Mouse (Mus musculus): ENCODE measurements around the gene Ano4. TPM values are rescaled to one million over a fixed set of nuclear protein-coding genes. Genes with fewer than 3 reads are reported as not detected.
A peak's percentile ranks its signal among the peaks of the same experiment; 100 is the strongest.

The Ano4 gene
- polyA plus RNA-seq, 1 experiment = not detected

GRCm38 (mm10) chr10:89329806-89330205, 14.8 kb downstream of the Ano4 start:
- Histone ChIP-seq H3ac (ENCODE audit: control insufficient read depth, insufficient read length) (no peak overlapping the region), H3K4me3 (no peak overlapping the region), H3K79me2 (ENCODE audit: control insufficient read depth, insufficient read depth) (no peaks in the 10 kb centered on the region), H3K36me3 (ENCODE audit: control insufficient read depth, insufficient read depth) (no peaks in the 10 kb centered on the region), H3K4me2 (ENCODE audit: low read depth) (no peak overlapping the region), H3K27me3 (ENCODE audit: control insufficient read depth, insufficient read depth, insufficient read length) (no peaks in the 10 kb centered on the region)
- no peak for TF ChIP-seq E2F4 (IDR thresholded peaks at IDR 0.05; ENCODE audit: insufficient read depth)
- no peak for TF ChIP-seq MAX (IDR thresholded peaks at IDR 0.05; ENCODE audit: low read depth)

GRCm38 (mm10) chr10:89328876-89329275, 15.7 kb downstream of the Ano4 start:
- no peaks in the 10 kb centered on the region for H3K36me3 ChIP-seq (ENCODE audit: control insufficient read depth, insufficient read depth)
- H3K27me3 ChIP-seq (ENCODE audit: control insufficient read depth, insufficient read depth, insufficient read length) = no peaks in the 10 kb centered on the region
- no peaks in the 10 kb centered on the region for H3K79me2 ChIP-seq (ENCODE audit: control insufficient read depth, insufficient read depth)
- no peak overlapping the region for H3ac ChIP-seq (ENCODE audit: control insufficient read depth, insufficient read length)
- no peak overlapping the region for H3K4me2 ChIP-seq (ENCODE audit: low read depth)
- H3K4me3 ChIP-seq = no peak overlapping the region
- TF ChIP-seq MYOD1 (IDR thresholded peaks at IDR 0.05; ENCODE audit: control insufficient read depth in 1 of 3, insufficient read length in 2 of 3, low read depth in 2 of 3) (no peak), SRF (IDR thresholded peaks at IDR 0.05; ENCODE audit: control insufficient read depth, insufficient read length, low read depth) (no peak), TCF12 (IDR thresholded peaks at IDR 0.05; ENCODE audit: insufficient read depth, poor library complexity, severe bottlenecking) (no peak), E2F4 (IDR thresholded peaks at IDR 0.05; ENCODE audit: insufficient read depth) (no peak), REST (IDR thresholded peaks at IDR 0.05; ENCODE audit: insufficient read depth, insufficient read length) (no peak), MAX (IDR thresholded peaks at IDR 0.05; ENCODE audit: low read depth) (no peak), POLR2A (IDR thresholded peaks at IDR 0.05; ENCODE audit: insufficient read length, low read depth) (no peak), CEBPB (IDR thresholded peaks at IDR 0.05; ENCODE audit: insufficient read depth, poor library complexity, severe bottlenecking) (no peak), USF1 (IDR thresholded peaks at IDR 0.05; ENCODE audit: low read depth) (no peak), POLR2AphosphoS2 (IDR thresholded peaks at IDR 0.05; ENCODE audit: insufficient read length, low read depth) (no peak), TCF3 (IDR thresholded peaks at IDR 0.05; ENCODE audit: insufficient read length, low read depth) (no peak), MYOG (IDR thresholded peaks at IDR 0.05; ENCODE audit: control insufficient read depth in 1 of 3, insufficient read depth in 1 of 3, insufficient read length in 2 of 3, low read depth in 2 of 3) (no peak)

- H3ac ChIP-seq (ENCODE audit: control insufficient read depth, insufficient read length) = no peak overlapping the region
- no peaks in the 10 kb centered on the region for H3K27me3 ChIP-seq (ENCODE audit: control insufficient read depth, insufficient read depth, insufficient read length)
- TF ChIP-seq MYOD1 (IDR thresholded peaks at IDR 0.05; ENCODE audit: control insufficient read depth in 1 of 3, insufficient read length in 2 of 3, low read depth in 2 of 3) (no peak), REST (IDR thresholded peaks at IDR 0.05; ENCODE audit: insufficient read depth, insufficient read length) (no peak), USF1 (IDR thresholded peaks at IDR 0.05; ENCODE audit: low read depth) (no peak), POLR2AphosphoS2 (IDR thresholded peaks at IDR 0.05; ENCODE audit: insufficient read length, low read depth) (no peak), TCF12 (IDR thresholded peaks at IDR 0.05; ENCODE audit: insufficient read depth, poor library complexity, severe bottlenecking) (no peak), CEBPB (IDR thresholded peaks at IDR 0.05; ENCODE audit: insufficient read depth, poor library complexity, severe bottlenecking) (no peak), E2F4 (IDR thresholded peaks at IDR 0.05; ENCODE audit: insufficient read depth) (no peak), MYOG (IDR thresholded peaks at IDR 0.05; ENCODE audit: control insufficient read depth in 1 of 3, insufficient read depth in 1 of 3, insufficient read length in 2 of 3, low read depth in 2 of 3) (no peak), MAX (IDR thresholded peaks at IDR 0.05; ENCODE audit: low read depth) (no peak), POLR2A (IDR thresholded peaks at IDR 0.05; ENCODE audit: insufficient read length, low read depth) (no peak), TCF3 (IDR thresholded peaks at IDR 0.05; ENCODE audit: insufficient read length, low read depth) (no peak), SRF (IDR thresholded peaks at IDR 0.05; ENCODE audit: control insufficient read depth, insufficient read length, low read depth) (no peak)
- no peak overlapping the region for H3K4me3 ChIP-seq
- no peaks in the 10 kb centered on the region for H3K36me3 ChIP-seq (ENCODE audit: control insufficient read depth, insufficient read depth)
- H3K4me2 ChIP-seq (ENCODE audit: low read depth) = peak overlapping the region; percentile 69
- no peaks in the 10 kb centered on the region for H3K79me2 ChIP-seq (ENCODE audit: control insufficient read depth, insufficient read depth)
These were observed 17.5 kb downstream of the Ano4 start for GRCm38 (mm10) chr10:89327004-89327511.

GRCm38 (mm10) chr10:89326383-89326782, 18.2 kb downstream of the Ano4 start:
- Histone ChIP-seq H3K4me2 (ENCODE audit: low read depth) (no peak overlapping the region), H3K79me2 (ENCODE audit: control insufficient read depth, insufficient read depth) (no peaks in the 10 kb centered on the region), H3ac (ENCODE audit: control insufficient read depth, insufficient read length) (no peak overlapping the region), H3K4me3 (no peak overlapping the region), H3K36me3 (ENCODE audit: control insufficient read depth, insufficient read depth) (no peaks in the 10 kb centered on the region), H3K27me3 (ENCODE audit: control insufficient read depth, insufficient read depth, insufficient read length) (no peaks in the 10 kb centered on the region)
- TF ChIP-seq MYOD1 (IDR thresholded peaks at IDR 0.05; ENCODE audit: control insufficient read depth in 1 of 3, insufficient read length in 2 of 3, low read depth in 2 of 3) (no peak), CEBPB (IDR thresholded peaks at IDR 0.05; ENCODE audit: insufficient read depth, poor library complexity, severe bottlenecking) (no peak), SRF (IDR thresholded peaks at IDR 0.05; ENCODE audit: control insufficient read depth, insufficient read length, low read depth) (no peak), POLR2AphosphoS2 (IDR thresholded peaks at IDR 0.05; ENCODE audit: insufficient read length, low read depth) (no peak), USF1 (IDR thresholded peaks at IDR 0.05; ENCODE audit: low read depth) (no peak), POLR2A (IDR thresholded peaks at IDR 0.05; ENCODE audit: insufficient read length, low read depth) (no peak), REST (IDR thresholded peaks at IDR 0.05; ENCODE audit: insufficient read depth, insufficient read length) (no peak), MAX (IDR thresholded peaks at IDR 0.05; ENCODE audit: low read depth) (no peak), MYOG (IDR thresholded peaks at IDR 0.05; ENCODE audit: control insufficient read depth in 1 of 3, insufficient read depth in 1 of 3, insufficient read length in 2 of 3, low read depth in 2 of 3) (no peak), TCF3 (IDR thresholded peaks at IDR 0.05; ENCODE audit: insufficient read length, low read depth) (no peak), E2F4 (IDR thresholded peaks at IDR 0.05; ENCODE audit: insufficient read depth) (no peak), TCF12 (IDR thresholded peaks at IDR 0.05; ENCODE audit: insufficient read depth, poor library complexity, severe bottlenecking) (no peak)

- Histone ChIP-seq H3K79me2 (ENCODE audit: control insufficient read depth, insufficient read depth) (no peaks in the 10 kb centered on the region), H3K27me3 (ENCODE audit: control insufficient read depth, insufficient read depth, insufficient read length) (no peaks in the 10 kb centered on the region), H3K4me2 (ENCODE audit: low read depth) (no peak overlapping the region), H3K36me3 (ENCODE audit: control insufficient read depth, insufficient read depth) (no peaks in the 10 kb centered on the region), H3K4me3 (no peak overlapping the region), H3ac (ENCODE audit: control insufficient read depth, insufficient read length) (no peak overlapping the region)
- TF ChIP-seq MYOG (IDR thresholded peaks at IDR 0.05; ENCODE audit: control insufficient read depth in 1 of 3, insufficient read depth in 1 of 3, insufficient read length in 2 of 3, low read depth in 2 of 3) (no peak), POLR2A (IDR thresholded peaks at IDR 0.05; ENCODE audit: insufficient read length, low read depth) (no peak), E2F4 (IDR thresholded peaks at IDR 0.05; ENCODE audit: insufficient read depth) (no peak), POLR2AphosphoS2 (IDR thresholded peaks at IDR 0.05; ENCODE audit: insufficient read length, low read depth) (no peak), MAX (IDR thresholded peaks at IDR 0.05; ENCODE audit: low read depth) (no peak), TCF3 (IDR thresholded peaks at IDR 0.05; ENCODE audit: insufficient read length, low read depth) (no peak), CEBPB (IDR thresholded peaks at IDR 0.05; ENCODE audit: insufficient read depth, poor library complexity, severe bottlenecking) (no peak), REST (IDR thresholded peaks at IDR 0.05; ENCODE audit: insufficient read depth, insufficient read length) (no peak)
These were observed 37.0 kb downstream of the Ano4 start for GRCm38 (mm10) chr10:89307566-89307965.
